Mouse (Mus musculus) small intestine, adult 2 months (tissue): Measurements from ENCODE around the gene Copb1.

Source experiments
- CTCF ChIP-seq: fragments of 200-500 bp; IDR thresholded peaks from 2 replicates; pipeline ENCODE4 v1.5.1; 2012; ENCODE audit warnings: low read depth, mild to moderate bottlenecking, control low read depth, inconsistent platforms, low read length, moderate library complexity, mixed read lengths; ENCODE audit not compliant: insufficient replicate concordance, insufficient read length; ENCODE audit errors: extremely low read depth
- POLR2A ChIP-seq: fragments of 200-500 bp; IDR thresholded peaks from 2 replicates; pipeline ENCODE4 v1.6.1; 2012; ENCODE audit warnings: low read depth, mild to moderate bottlenecking, control low read depth, inconsistent platforms, low read length, moderate library complexity

DNA sequence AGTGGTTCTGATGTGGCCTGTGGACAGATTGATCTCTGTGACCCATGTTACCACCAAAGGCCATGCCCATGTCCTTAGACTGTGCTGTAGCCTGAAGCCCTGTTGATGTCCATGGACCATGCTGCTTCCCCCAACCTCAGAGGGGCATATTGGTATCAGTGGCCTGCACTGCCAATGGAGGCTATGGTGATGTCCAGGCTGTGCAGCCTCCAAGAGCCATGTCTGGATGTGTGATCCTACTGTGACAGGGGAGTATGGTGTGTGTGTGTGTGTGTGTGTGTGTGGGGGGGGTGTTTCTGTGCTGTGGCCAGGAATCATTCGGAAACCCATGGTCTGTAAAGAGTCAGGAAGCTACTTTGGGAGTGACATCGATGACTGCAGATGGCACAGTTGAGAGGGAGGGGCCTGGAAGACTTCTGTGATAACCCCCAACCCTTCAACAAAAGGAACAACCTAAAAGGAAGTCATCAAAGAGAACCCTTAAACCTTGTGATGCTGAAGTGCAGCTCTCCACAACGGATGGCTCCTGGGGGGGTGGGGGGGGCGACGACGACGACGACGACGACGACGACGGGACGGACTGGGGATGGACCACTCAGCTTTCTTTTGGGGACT is 29.9 kb upstream of the Copb1 start:
- TF ChIP-seq CTCF (no peak), POLR2A (no peak)
